Mouse (Mus musculus): ENCODE data around the gene Tmcc3. TPM values are rescaled to one million over a fixed set of nuclear protein-coding genes. Genes with fewer than 3 reads are reported as not detected.

Gene Tmcc3
- polyA plus RNA-seq, 1 experiment, result 14.8 TPM

DNA sequence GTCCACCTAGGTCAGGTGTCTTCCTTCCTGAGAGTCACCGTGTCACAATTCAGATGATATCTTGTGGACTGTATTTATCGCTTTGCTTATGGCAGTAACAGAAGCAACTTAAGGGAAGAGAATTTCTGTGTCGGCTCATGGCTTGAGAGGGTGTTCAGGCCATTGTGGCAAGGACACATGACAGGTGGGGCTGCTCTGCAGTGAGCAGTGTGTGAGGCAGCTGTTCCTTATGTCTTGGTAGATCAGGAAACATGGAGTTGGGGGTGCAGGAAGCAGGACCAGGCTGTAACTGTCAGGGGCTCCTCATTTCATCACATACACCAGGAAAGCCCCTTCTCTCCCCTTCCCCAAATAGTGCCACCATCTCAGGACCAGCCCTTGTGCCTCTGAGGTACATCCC, 251.2 kb downstream of the Tmcc3 start:
- H3K27me3 ChIP-seq (ENCODE audit: control insufficient read depth, insufficient read depth, low read length, poor library complexity, severe bottlenecking), result no peaks in the 10 kb centered on the region
- no peak for TF ChIP-seq POLR2A (IDR thresholded peaks at IDR 0.05; ENCODE audit: insufficient read depth, low read length)
- TF ChIP-seq CTCF (IDR thresholded peaks at IDR 0.05; ENCODE audit: low read depth, low read length), result no peak
- no peak for TF ChIP-seq EP300 (IDR thresholded peaks at IDR 0.05; ENCODE audit: insufficient read depth, low read depth, low read length)
- no peaks in the 10 kb centered on the region for H3K9me3 ChIP-seq (replicated peaks; ENCODE audit: control insufficient read depth, insufficient read depth, low read length, poor library complexity, severe bottlenecking)
- no peak overlapping the region for H3K4me3 ChIP-seq (ENCODE audit: low read depth, low read length)
- H3K4me1 ChIP-seq (ENCODE audit: control insufficient read depth, insufficient read depth, low read length), result no peaks in the 10 kb centered on the region
- H3K9ac ChIP-seq (ENCODE audit: low read depth, poor library complexity, severe bottlenecking), result no peak overlapping the region
- H3K27ac ChIP-seq (ENCODE audit: insufficient read depth, low read length), result no peak overlapping the region
- H3K36me3 ChIP-seq (ENCODE audit: control insufficient read depth, insufficient read depth, low read length, poor library complexity, severe bottlenecking), result no peaks in the 10 kb centered on the region

DNA sequence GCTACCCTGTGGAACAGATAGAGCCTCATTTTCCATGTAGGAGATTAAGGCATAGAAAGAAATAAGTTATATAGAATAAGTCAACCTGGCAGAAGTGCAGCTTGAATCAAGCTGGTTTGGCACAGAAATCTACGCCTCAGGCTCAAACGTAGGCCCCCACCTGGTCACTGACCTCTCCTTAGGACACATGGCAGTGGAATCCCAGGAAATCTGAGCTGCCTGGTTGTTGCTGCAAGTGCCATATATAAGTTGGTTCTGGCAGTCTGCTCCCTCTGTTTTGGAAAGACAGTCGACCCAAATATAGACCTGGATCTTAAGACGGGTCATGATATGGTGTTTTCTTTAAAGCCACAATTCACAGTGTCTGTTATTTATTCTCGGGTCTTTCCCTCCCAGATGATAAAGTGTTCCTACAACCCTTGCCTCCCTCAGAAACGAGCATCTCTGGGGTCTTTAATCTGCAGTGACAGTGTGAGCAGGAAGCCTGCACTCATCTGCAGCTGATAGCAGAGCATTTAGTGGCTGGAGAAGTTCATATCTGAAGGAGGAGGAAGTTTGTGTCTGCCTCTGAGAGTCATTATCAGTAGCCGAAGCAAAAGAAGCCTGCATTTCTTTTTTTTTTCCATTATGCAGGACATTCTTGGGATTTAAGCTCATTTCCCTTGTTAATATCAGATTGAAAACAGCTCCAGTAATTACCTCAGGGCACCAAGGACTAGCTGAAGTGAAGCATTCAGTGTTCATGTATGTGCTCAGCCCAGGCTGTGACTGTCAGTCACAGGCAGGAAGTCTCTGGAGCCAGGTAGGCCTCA, 253.9 kb downstream of the Tmcc3 start:
- Histone ChIP-seq H3K27ac (ENCODE audit: insufficient read depth, low read length) (no peak overlapping the region), H3K27me3 (ENCODE audit: control insufficient read depth, insufficient read depth, low read length, poor library complexity, severe bottlenecking) (no peaks in the 10 kb centered on the region), H3K4me1 (ENCODE audit: control insufficient read depth, insufficient read depth, low read length) (peaks cover 2% of the 10 kb centered on the region), H3K9me3 (replicated peaks; ENCODE audit: control insufficient read depth, insufficient read depth, low read length, poor library complexity, severe bottlenecking) (no peaks in the 10 kb centered on the region), H3K4me3 (ENCODE audit: low read depth, low read length) (no peak overlapping the region), H3K9ac (ENCODE audit: low read depth, poor library complexity, severe bottlenecking) (no peak overlapping the region), H3K36me3 (ENCODE audit: control insufficient read depth, insufficient read depth, low read length, poor library complexity, severe bottlenecking) (no peaks in the 10 kb centered on the region)
- TF ChIP-seq POLR2A (IDR thresholded peaks at IDR 0.05; ENCODE audit: insufficient read depth, low read length) (no peak), EP300 (IDR thresholded peaks at IDR 0.05; ENCODE audit: insufficient read depth, low read depth, low read length) (no peak), CTCF (IDR thresholded peaks at IDR 0.05; ENCODE audit: low read depth, low read length) (no peak)

DNA sequence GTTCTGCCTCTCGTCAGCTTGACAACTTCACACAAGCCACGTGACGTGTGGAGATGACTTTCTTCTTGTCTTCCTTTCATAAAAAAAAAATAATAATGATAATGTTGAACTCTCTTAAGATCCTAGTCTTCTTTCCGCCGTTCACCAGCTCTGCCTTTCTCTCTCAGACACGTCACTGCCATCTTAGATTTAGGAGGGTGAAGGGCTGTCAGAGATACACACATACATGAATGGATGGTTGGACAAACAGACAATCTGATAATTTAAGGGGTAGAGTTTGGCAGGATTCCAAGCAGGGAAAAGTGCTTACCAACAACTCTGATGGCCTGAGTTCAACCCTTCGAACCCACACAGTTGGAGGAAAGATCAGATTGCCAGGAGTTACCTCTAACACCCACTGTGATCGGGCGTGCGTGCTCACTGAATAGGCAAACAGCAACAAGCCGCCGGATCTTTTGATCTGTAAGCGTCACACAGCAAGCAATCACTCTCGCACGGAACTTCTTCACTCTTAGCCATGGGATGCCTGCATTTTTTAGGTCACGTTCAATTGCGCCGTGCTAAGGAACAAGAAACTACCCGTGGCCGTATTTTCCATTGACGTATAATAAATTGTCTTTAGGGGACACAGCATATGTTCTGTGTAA, 254.6 kb downstream of the Tmcc3 start:
- Histone ChIP-seq H3K4me3 (ENCODE audit: low read depth, low read length) (no peak overlapping the region), H3K4me1 (ENCODE audit: control insufficient read depth, insufficient read depth, low read length) (peaks cover 2% of the 10 kb centered on the region), H3K27me3 (ENCODE audit: control insufficient read depth, insufficient read depth, low read length, poor library complexity, severe bottlenecking) (no peaks in the 10 kb centered on the region), H3K27ac (ENCODE audit: insufficient read depth, low read length) (no peak overlapping the region), H3K9ac (ENCODE audit: low read depth, poor library complexity, severe bottlenecking) (no peak overlapping the region), H3K9me3 (replicated peaks; ENCODE audit: control insufficient read depth, insufficient read depth, low read length, poor library complexity, severe bottlenecking) (no peaks in the 10 kb centered on the region), H3K36me3 (ENCODE audit: control insufficient read depth, insufficient read depth, low read length, poor library complexity, severe bottlenecking) (no peaks in the 10 kb centered on the region)
- TF ChIP-seq EP300 (IDR thresholded peaks at IDR 0.05; ENCODE audit: insufficient read depth, low read depth, low read length) (no peak), POLR2A (IDR thresholded peaks at IDR 0.05; ENCODE audit: insufficient read depth, low read length) (no peak), CTCF (IDR thresholded peaks at IDR 0.05; ENCODE audit: low read depth, low read length) (no peak)

DNA sequence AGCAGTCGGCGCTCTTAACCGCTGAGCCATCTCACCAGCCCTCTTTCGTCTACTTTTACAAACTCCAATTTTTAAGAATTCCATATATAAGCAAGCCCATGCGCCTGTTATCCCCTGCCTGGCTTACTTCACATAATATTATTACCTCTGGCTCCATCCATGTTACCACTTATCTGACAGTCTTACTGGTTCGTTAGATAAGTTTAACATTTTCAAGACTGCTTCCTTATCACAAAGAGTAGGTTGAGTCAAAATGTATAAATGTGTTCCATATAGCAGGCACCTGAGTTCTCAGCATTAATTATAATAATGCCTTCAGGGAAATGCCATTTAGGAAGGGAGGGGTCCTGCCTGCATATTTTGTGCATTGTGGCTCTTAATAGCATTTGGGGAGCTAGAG, 255.5 kb downstream of the Tmcc3 start:
- Histone ChIP-seq H3K36me3 (ENCODE audit: control insufficient read depth, insufficient read depth, low read length, poor library complexity, severe bottlenecking) (no peaks in the 10 kb centered on the region), H3K9ac (ENCODE audit: low read depth, poor library complexity, severe bottlenecking) (no peak overlapping the region)

DNA sequence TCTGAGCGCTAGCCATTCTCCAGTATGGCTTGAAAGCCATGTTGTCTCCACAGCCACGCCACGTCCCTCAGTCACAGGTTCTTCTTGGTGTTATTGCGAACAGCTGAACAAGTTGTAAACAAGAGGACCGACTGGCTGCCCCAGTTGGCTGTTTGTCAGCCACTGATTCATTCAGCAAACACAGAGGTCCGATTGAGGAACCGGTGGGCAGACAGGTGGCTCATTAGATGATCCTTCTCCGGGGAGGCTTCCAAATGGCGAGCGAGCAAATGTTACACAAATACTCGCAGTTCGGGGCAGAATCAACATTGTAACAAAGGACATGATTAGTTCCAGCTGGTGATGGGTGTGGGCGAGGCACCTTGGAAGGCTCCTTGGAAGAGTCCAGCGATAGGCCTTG, 256.2 kb downstream of the Tmcc3 start:
- H3K4me1 ChIP-seq (ENCODE audit: control insufficient read depth, insufficient read depth, low read length), result peaks cover 2% of the 10 kb centered on the region
- H3K9me3 ChIP-seq (replicated peaks; ENCODE audit: control insufficient read depth, insufficient read depth, low read length, poor library complexity, severe bottlenecking), result no peaks in the 10 kb centered on the region
- H3K27me3 ChIP-seq (ENCODE audit: control insufficient read depth, insufficient read depth, low read length, poor library complexity, severe bottlenecking), result no peaks in the 10 kb centered on the region
- TF ChIP-seq CTCF (IDR thresholded peaks at IDR 0.05; ENCODE audit: low read depth, low read length), result no peak
- no peak for TF ChIP-seq EP300 (IDR thresholded peaks at IDR 0.05; ENCODE audit: insufficient read depth, low read depth, low read length)
- no peak for TF ChIP-seq POLR2A (IDR thresholded peaks at IDR 0.05; ENCODE audit: insufficient read depth, low read length)
- no peak overlapping the region for H3K9ac ChIP-seq (ENCODE audit: low read depth, poor library complexity, severe bottlenecking)
- no peaks in the 10 kb centered on the region for H3K36me3 ChIP-seq (ENCODE audit: control insufficient read depth, insufficient read depth, low read length, poor library complexity, severe bottlenecking)
- H3K4me3 ChIP-seq (ENCODE audit: low read depth, low read length), result no peak overlapping the region
- no peak overlapping the region for H3K27ac ChIP-seq (ENCODE audit: insufficient read depth, low read length)

More for the DNA sequence above, 255.5 kb downstream of the Tmcc3 start:
- Histone ChIP-seq H3K27ac (ENCODE audit: insufficient read depth, low read length) (no peak overlapping the region), H3K4me1 (ENCODE audit: control insufficient read depth, insufficient read depth, low read length) (peaks cover 2% of the 10 kb centered on the region), H3K4me3 (ENCODE audit: low read depth, low read length) (no peak overlapping the region), H3K27me3 (ENCODE audit: control insufficient read depth, insufficient read depth, low read length, poor library complexity, severe bottlenecking) (no peaks in the 10 kb centered on the region), H3K9me3 (replicated peaks; ENCODE audit: control insufficient read depth, insufficient read depth, low read length, poor library complexity, severe bottlenecking) (no peaks in the 10 kb centered on the region)
- TF ChIP-seq CTCF (IDR thresholded peaks at IDR 0.05; ENCODE audit: low read depth, low read length), result no peak
- TF ChIP-seq POLR2A (IDR thresholded peaks at IDR 0.05; ENCODE audit: insufficient read depth, low read length), result no peak
- TF ChIP-seq EP300 (IDR thresholded peaks at IDR 0.05; ENCODE audit: insufficient read depth, low read depth, low read length), result no peak

DNA sequence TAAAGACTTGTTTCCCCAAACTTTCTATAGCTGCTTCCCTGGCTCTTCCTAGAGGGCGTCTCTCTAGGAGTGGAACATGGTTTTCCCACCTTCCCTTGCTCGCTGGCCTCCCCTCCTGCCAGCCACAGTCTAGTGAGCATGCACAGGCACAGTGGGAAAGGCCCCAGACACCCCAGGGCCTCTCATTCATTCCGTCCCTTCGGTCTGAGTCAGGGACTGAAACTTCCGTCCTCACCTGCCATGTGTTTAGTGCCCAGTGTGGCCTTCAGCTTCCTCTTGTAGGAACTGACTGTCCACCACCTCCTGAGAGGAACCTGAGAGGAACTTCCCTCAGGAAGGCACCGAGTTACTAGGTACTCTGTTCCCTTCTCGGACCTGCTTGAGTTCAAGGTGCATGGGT, 257.1 kb downstream of the Tmcc3 start:
- Histone ChIP-seq H3K9ac (ENCODE audit: low read depth, poor library complexity, severe bottlenecking) (no peak overlapping the region), H3K4me1 (ENCODE audit: control insufficient read depth, insufficient read depth, low read length) (peaks cover 2% of the 10 kb centered on the region), H3K9me3 (replicated peaks; ENCODE audit: control insufficient read depth, insufficient read depth, low read length, poor library complexity, severe bottlenecking) (no peaks in the 10 kb centered on the region), H3K36me3 (ENCODE audit: control insufficient read depth, insufficient read depth, low read length, poor library complexity, severe bottlenecking) (no peaks in the 10 kb centered on the region), H3K27me3 (ENCODE audit: control insufficient read depth, insufficient read depth, low read length, poor library complexity, severe bottlenecking) (no peaks in the 10 kb centered on the region), H3K27ac (ENCODE audit: insufficient read depth, low read length) (no peak overlapping the region), H3K4me3 (ENCODE audit: low read depth, low read length) (no peak overlapping the region)
- no peak for TF ChIP-seq POLR2A (IDR thresholded peaks at IDR 0.05; ENCODE audit: insufficient read depth, low read length)
- TF ChIP-seq EP300 (IDR thresholded peaks at IDR 0.05; ENCODE audit: insufficient read depth, low read depth, low read length), result no peak
- no peak for TF ChIP-seq CTCF (IDR thresholded peaks at IDR 0.05; ENCODE audit: low read depth, low read length)

Measured in ES-Bruce4 (cell line).